Mouse (Mus musculus) adipocyte (in vitro differentiated cells): ENCODE measurements at regions not wholly inside any gene's neighbourhood (a gene's known extent, or its start where the extent isn't known, plus 50 kb on each side); places are given as distances from the start of the nearest gene placed in this dataset.

Experiments
- DNase-seq: peaks from one replicate; pipeline ENCODE4 v3.0.0-alpha.2; 2016; ENCODE audit warnings: low spot score

DNA sequence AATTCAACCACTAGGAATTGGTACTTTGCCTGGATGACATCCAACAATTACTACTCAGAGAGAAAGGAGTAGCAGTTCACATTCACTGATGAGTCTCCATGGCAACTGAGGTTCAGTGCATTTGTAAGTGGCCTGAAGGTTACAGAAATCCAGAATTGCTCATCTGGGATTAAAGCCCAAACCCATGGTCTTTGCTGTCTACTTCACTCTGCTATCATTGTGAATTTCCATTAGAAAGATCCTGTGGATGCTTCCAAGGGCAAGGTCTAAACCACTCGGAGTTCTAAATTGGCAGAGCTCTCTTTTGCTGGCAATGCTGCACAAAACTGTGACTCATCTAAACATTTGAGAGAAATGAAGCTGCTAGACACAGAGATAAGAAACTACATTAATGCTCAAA is 319.9 kb upstream of the Tbl1x start:
- peak; percentile 13 for DNase-seq

GRCm38 (mm10) chrX:77208726-77209125 is 302.1 kb upstream of the Tbl1x start:
- no peak for DNase-seq

GRCm38 (mm10) chrX:77219355-77219754 is 291.5 kb upstream of the Tbl1x start:
- DNase-seq = no peak
